Mouse (Mus musculus): Measurements from ENCODE around the gene Sema4d.

Sema4d gene

DNA sequence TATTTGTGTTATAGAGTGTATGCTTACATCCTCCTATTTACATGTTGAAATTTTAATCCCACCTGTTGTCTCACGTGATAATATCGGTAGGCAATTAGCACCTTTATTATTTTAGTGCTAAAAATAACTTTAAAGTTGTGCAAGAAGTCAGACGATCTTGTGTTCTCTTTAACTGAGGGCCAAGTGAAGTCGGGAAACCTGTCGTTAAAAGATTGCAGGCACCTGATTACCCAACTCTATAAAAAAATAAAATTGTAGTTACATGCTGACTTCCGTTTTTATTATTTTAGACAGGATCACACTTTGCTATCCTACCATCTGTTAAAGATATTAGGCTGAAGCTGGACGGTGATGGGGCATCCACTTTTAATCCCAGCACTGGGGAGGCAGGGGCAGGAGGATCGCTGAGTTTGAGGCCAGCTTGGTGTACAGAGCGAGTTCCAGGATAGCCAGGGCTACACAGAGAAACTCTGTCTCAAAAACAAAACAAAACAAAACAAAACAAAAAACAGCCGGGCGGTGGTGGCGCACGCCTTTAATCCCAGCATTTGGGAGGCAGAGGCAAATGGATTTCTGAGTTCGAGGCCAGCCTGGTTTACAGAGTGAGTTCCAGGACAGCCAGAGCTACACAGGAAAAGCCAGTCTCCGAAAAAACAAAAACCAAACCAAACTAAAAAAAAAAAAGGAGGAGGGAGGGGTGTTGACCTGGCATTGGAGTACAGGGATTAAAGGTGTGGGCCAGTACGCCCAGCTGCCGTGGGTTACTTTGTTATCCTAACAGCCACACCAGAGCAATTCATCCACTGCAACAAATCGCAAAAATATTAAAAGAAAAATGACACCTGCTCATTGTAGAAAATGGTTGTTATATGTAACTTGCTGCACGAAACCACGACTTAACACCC, 149.4 kb downstream of the Sema4d start:
- TF ChIP-seq GATA4 (IDR thresholded peaks at IDR 0.05; ENCODE audit: insufficient replicate concordance, low read length) = no peak

DNA sequence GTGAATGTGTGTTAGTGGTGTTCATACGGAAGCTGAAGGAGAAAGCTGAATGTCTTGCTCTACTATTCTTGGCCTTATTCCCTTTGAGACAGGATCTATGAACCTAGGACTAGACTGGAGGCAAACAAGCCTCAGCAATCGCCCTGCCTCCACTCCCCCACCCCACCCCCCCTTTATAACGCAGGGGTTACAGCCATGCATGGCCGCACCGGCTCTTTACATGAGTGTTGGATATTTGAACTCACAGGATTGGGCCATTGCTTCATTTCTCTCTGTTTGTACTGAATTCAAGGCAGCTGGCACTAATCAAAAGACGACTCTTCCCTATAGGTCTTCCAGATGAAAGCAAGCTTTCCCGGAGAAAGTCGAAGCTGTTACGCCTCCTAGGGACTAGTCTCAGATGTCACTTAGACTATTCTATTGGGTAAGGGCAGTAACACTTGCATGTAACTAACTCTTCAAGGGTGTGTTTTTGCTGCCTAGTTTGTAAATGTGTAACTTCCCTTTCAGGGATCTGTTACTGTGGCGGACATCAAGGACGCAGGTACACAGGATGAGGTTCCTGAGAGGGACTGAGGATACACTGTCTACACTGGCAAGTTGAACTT, 151.3 kb downstream of the Sema4d start:
- TF ChIP-seq GATA4 (IDR thresholded peaks at IDR 0.05; ENCODE audit: insufficient replicate concordance, low read length) = no peak

DNA sequence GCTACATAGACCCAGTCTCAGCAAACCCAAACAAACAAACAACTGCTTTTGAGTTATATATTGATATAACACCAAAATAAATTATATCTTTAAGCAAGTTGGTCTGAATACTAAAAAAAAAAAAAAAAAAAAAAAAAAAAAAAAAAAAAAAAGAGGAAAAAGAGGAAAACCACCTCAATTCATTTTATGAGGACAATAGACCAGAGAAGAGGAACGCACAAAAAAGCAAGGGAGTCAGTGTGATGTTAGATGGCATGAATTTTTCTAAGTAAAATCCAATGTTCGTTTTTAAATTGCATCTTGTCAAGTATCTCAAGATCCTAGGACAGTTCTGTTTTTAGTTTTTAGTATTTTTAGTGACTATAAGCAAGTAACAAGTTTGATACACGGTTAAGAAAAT, 152.1 kb downstream of the Sema4d start:
- no peak for TF ChIP-seq GATA4 (IDR thresholded peaks at IDR 0.05; ENCODE audit: insufficient replicate concordance, low read length)

DNA sequence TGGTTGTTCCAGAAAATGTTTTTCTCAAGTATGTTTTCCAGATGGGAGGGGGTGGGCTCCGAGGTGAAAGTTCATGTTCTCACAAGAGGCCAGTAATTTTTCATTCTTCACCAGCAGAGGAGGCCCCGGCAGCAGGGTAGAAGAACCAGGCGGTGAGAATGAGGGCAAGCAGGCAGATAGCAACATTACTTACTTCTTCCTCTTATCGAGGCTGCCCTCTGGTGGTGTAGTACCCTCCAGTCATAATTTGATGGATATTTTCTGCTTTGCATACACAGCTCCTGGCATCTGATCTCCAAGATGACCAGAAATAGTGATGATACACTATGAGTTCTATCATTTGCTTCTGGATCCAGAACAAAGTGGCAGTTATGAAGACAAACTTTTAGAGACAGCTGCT, 154.6 kb downstream of the Sema4d start:
- no peak for TF ChIP-seq GATA4 (IDR thresholded peaks at IDR 0.05; ENCODE audit: insufficient replicate concordance, low read length)

Measured in liver, adult (tissue).